8 mouse cellular contexts compared by ENCODE assay signal in the genomic region with DNA sequence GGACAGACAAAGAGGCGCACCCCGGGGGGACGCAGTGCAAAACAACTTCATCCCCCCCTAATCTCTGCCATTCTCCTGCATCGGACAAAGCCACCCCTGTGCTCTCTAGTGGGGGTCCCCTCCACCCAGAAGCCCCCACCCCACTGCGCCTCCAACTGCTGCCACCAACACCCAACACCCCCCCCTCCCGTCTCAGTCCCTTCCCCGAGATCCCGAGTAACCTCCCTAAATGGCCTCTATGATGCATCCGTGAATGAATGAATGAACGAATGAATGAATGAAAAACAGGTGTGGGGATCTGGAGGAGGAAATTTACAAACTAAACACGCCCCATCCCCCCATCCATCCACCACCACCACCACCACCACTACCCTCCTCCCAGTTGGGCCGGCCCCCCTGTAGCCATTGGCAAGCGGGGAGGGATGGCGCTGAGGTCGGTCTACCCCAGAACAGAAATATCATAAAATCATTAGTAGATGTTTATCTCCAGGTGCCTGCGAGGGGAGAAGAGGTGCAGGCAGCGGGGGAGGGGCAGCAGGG. TPM values are rescaled to one million over a fixed set of nuclear protein-coding genes. Genes with fewer than 3 reads are reported as not detected.
DNase-seq lines count a peak whose midpoint lies in the region; ATAC-seq and TF ChIP-seq lines count a peak whose summit lies in the region.

No protein-coding gene starts in this region.

- peak in 1 of 2 experiments; percentile 15 for DNase-seq in layer of hippocampus, adult 2 months (ENCODE audit: low spot score in 2 of 2)
- DNase-seq in layer of hippocampus, postnatal 36 days, result no peak
- DNase-seq in kidney, postnatal 14 days, result peak; percentile 21
- peak; percentile 18 for DNase-seq in naive thymus-derived CD4-positive, alpha-beta T cell, adult 2 months (ENCODE audit: low read depth)
- no peak for DNase-seq in urinary bladder, postnatal 10 days (ENCODE audit: low spot score)
- DNase-seq in gastrocnemius, postnatal 10 days, result no peak

- H3K4me2 ChIP-seq in forebrain, embryonic 12.5 days, result peak overlapping the region; percentile 86

- H3K9ac ChIP-seq in forebrain, embryonic 12.5 days, result peak overlapping the region; percentile 85

- peak; percentile 48 for ATAC-seq in forebrain, embryonic 12.5 days (ENCODE audit: low FRiP score)

- peak overlapping the region; percentile 96 for H3K27ac ChIP-seq in layer of hippocampus, adult 2 months
- no peak overlapping the region for H3K27ac ChIP-seq in brown adipose tissue, adult 24 weeks (replicated peaks; ENCODE audit: low read depth, low read length)
- peak overlapping the region; percentile 87; the same call in 1 of the 2 replicates for H3K27ac ChIP-seq in forebrain, embryonic 12.5 days

- peak overlapping the region; percentile 93 for H3K4me3 ChIP-seq in layer of hippocampus, adult 2 months
- peak overlapping the region; percentile 5; the same call in 1 of the 2 replicates for H3K4me3 ChIP-seq in brown adipose tissue, adult 24 weeks (ENCODE audit: insufficient read depth, low read depth, low read length)
- peak overlapping the region; percentile 66 for H3K4me3 ChIP-seq in forebrain, embryonic 12.5 days (replicated peaks)

- peaks cover 4% of the 10 kb centered on the region for H3K4me1 ChIP-seq in brown adipose tissue, adult 24 weeks (ENCODE audit: control insufficient read depth, insufficient read depth, insufficient read length, low read length)
- peaks cover 35% of the 10 kb centered on the region for H3K4me1 ChIP-seq in forebrain, embryonic 12.5 days

- H3K36me3 ChIP-seq in forebrain, embryonic 12.5 days (replicated peaks), result 0 out of 2 replicates have a peak, but pooled peaks cover 4% of the 10 kb centered on the region

- H3K9me3 ChIP-seq in forebrain, embryonic 12.5 days, result no peaks in the 10 kb centered on the region

- TF ChIP-seq CTCF in layer of hippocampus, adult 2 months (conservative IDR thresholded peaks at IDR 0.05), result no peak

- H3K27me3 ChIP-seq in forebrain, embryonic 12.5 days, result no peaks in the 10 kb centered on the region

- WGBS in forebrain, embryonic 12.5 days, result under 1% methylated on average over 17 of the region's 17 CpGs

RNA-seq across cellular contexts. Expression of a gene that starts 0.8 kb away (rescaled TPM):
- 10 to 100 TPM; 67.5 to 69.4 TPM for total RNA-seq in layer of hippocampus, adult 2 months (2021)
- total RNA-seq in layer of hippocampus, postnatal 36 days (2021), result 10 to 100 TPM; 71.5 to 79.3 TPM
- polyA plus RNA-seq in brown adipose tissue, adult 24 weeks (2012; ENCODE audit: insufficient read depth, insufficient read length, missing spikeins), result 8.4 and 10.7 TPM in 2 replicates
- 19.4 and 23.1 TPM in 2 replicates for polyA plus RNA-seq in forebrain, embryonic 12.5 days (2016; fragmentation: Nextera tagmentation; extraction: Ambion mirVana)
- 10 to 100 TPM; 63.2 to 63.5 TPM for total RNA-seq in gastrocnemius, postnatal 10 days (2021)

Comparison
In these comparisons a context has a peak if more than half of its experiments do, and no peak if none do; other contexts are left out.
1. DNase-seq: peak in kidney, postnatal 14 days (single experiment) and naive thymus-derived CD4-positive, alpha-beta T cell, adult 2 months (single experiment); none in layer of hippocampus, postnatal 36 days (0 of 2), urinary bladder, postnatal 10 days (single experiment) and gastrocnemius, postnatal 10 days (single experiment).
2. H3K4me3 ChIP-seq: peak in every context shown above with its lines; median percentile 93 in layer of hippocampus, adult 2 months; 66 in forebrain, embryonic 12.5 days; 5 in brown adipose tissue, adult 24 weeks.